Mouse (Mus musculus) embryonic facial prominence, embryonic 13.5 days (tissue): ENCODE results near the gene Actr5. TPM values are rescaled to one million over a fixed set of nuclear protein-coding genes. Genes with fewer than 3 reads are reported as not detected.

Experiments
- ATAC-seq: fragments of 200-750 bp; cut with Nextera tagmentation; 2 replicates; pipeline ENCODE4 v1.8.0; 2017; ENCODE audit warnings: low read depth; ENCODE audit not compliant: insufficient number of reproducible peaks, insufficient read depth, low FRiP score, low TSS enrichment
- H3K27ac ChIP-seq: fragments of 300-500 bp; sonication (generic); 2 replicates; pipeline ENCODE4 v1.5.1; 2015; ENCODE audit warnings: moderate library complexity, mild to moderate bottlenecking, inconsistent platforms
- H3K27me3 ChIP-seq: fragments of 300-500 bp; sonication (generic); 2 replicates; pipeline ENCODE4 v1.6.1; 2015; ENCODE audit warnings: mild to moderate bottlenecking, inconsistent platforms
- H3K36me3 ChIP-seq: fragments of 300-500 bp; sonication (generic); 2 replicates; pipeline ENCODE4 v1.6.1; 2015; ENCODE audit warnings: mild to moderate bottlenecking, inconsistent platforms
- H3K4me1 ChIP-seq: fragments of 300-500 bp; sonication (generic); 2 replicates; pipeline ENCODE4 v1.6.1; 2015; ENCODE audit warnings: inconsistent platforms
- H3K4me2 ChIP-seq: fragments of 300-500 bp; sonication (generic); 2 replicates; pipeline ENCODE4 v1.6.1; 2015; ENCODE audit warnings: moderate library complexity, mild to moderate bottlenecking, inconsistent platforms
- H3K4me3 ChIP-seq: fragments of 300-500 bp; sonication (generic); 2 replicates; pipeline ENCODE4 v1.5.1; 2015; ENCODE audit warnings: mild to moderate bottlenecking, inconsistent platforms
- H3K9ac ChIP-seq: fragments of 300-500 bp; sonication (generic); 2 replicates; pipeline ENCODE4 v1.6.1; 2015; ENCODE audit warnings: mild to moderate bottlenecking, inconsistent platforms
- H3K9me3 ChIP-seq: fragments of 300-500 bp; sonication (generic); 2 replicates; pipeline ENCODE4 v1.6.1; 2016; ENCODE audit warnings: inconsistent platforms
- WGBS: fragments of 180-500 bp; shearing (Covaris S2); methylation state at CpG from one replicate; pipeline ENCODE4 v1.1.7; 2015; ENCODE audit warnings: mixed read lengths; 5-methylcytosine and 5-hydroxymethylcytosine counted together
- polyA plus RNA-seq: library from polyadenylated mRNA; unstranded; fragments of >200 nt; fragmentation: Nextera tagmentation; extraction: Ambion mirVana; gene quantifications from 2 replicates; pipeline ENCODE4 v1.2.1, GENCODE M21; 2015

The Actr5 gene
- polyA plus RNA-seq, 1 experiment from 2014 or later = 13.1 TPM

DNA sequence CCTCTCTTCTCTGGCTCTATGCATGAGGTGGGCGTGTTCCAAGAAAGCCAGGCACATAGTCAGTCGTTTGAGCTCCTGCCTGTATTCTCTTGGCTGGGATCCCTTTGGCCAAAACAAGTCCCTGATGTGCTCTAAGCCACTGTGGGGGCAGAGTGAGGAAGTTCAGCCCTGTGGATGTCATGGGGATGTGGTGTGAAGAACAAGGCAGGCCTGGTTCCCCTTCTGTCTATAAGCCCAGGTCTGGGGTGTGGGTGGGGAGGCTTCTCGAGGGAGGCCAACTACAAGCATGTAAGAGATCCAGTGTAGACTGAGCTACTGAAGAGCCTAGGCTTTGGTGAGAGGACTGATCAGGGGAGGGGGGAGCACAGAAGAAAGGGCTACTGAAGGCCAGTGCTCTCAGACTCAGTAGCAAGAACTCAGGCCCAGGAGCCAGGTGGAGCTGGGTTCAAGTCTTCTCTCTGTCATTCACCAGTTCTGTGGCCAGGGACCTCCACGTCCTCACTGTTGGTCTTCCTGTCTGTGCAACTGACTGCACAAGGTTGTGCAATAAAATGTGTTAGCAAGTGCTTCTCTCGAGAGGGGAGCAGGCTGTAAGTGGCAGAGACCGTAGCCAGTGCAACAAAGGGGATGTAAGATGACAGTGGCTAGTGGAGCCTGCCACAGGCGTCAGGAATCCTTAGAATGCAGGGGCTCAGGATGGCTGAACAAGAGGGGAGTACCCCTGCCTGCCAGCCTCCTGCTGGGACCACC, 26.6 kb downstream of the Actr5 start:
- 66% methylated on average over 7 of the region's 7 CpGs for WGBS
- Histone ChIP-seq H3K4me3 (no peak overlapping the region), H3K27ac (no peak overlapping the region), H3K4me2 (no peak overlapping the region), H3K9ac (no peak overlapping the region), H3K27me3 (no peaks in the 10 kb centered on the region), H3K36me3 (no peaks in the 10 kb centered on the region), H3K4me1 (no peaks in the 10 kb centered on the region), H3K9me3 (no peaks in the 10 kb centered on the region)
- ATAC-seq = no peak

DNA sequence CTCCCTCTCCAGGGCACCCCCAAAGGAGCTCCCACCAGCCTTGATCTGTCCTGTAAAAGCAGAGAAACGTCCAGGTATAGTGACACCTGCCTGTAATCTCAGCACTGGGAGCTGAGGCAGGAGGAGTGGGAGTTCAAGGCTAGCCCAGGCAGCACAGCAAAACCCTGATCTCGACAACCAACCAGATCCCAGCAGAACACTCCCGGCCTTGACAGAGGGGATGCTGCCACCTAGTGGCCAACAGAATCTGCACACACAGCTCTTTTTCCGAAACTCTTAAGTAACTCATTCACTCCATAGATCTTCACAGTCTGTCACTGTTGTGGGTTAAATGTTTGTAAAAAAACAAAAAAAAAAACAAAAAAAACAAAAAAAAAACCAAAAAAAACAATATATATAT, 28.3 kb downstream of the Actr5 start:
- Histone ChIP-seq H3K27me3 (no peaks in the 10 kb centered on the region), H3K27ac (no peak overlapping the region), H3K36me3 (no peaks in the 10 kb centered on the region), H3K4me3 (no peak overlapping the region), H3K4me2 (no peak overlapping the region), H3K4me1 (no peaks in the 10 kb centered on the region), H3K9ac (no peak overlapping the region), H3K9me3 (no peaks in the 10 kb centered on the region)
- no peak for ATAC-seq
- WGBS = 7% methylated on average over 4 of the region's 4 CpGs

DNA sequence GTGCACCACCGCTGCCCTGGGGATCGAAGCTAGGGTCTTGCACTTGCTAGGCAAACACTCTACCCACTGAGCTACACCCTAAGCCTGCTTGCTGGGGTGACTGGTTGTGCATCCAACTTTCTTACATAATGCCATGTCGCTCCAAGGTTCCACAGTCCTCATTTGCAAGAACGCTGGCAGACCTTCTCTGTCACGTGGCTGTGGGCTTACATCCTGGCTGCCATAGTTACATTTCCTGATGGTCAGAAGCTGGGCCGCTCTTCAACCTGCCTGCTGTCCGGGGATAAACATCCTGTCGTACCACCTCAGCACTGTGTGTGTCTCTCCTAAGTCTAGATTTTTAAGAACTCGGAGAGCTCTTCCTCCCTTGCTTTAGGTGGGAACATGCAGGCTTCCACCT, 30.0 kb downstream of the Actr5 start:
- 84% methylated on average over 9 of the region's 9 CpGs for WGBS
- H3K27ac ChIP-seq = no peak overlapping the region
- no peak for ATAC-seq

DNA sequence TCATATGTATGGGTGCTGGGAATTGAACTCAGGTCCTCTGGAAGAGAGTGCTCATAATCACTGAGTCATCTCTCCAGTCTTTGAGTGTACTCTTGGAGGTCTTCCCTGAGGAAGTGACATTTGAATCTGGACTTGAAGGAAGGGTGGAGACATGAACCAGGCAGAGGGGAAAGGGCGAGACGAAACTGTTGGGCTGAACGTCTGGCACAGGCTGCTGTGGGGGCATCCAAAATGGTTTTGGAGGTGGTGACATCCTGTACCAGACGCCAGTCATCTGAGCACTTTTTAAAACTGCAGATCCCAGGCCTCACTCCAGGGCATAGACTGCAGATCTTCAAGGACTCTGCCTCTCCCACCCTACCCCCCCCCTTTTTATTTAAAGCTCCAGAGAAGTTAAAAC, 31.1 kb downstream of the Actr5 start:
- Histone ChIP-seq H3K27ac (no peak overlapping the region), H3K9ac (no peak overlapping the region), H3K4me1 (peaks cover 7% of the 10 kb centered on the region), H3K9me3 (no peaks in the 10 kb centered on the region), H3K4me3 (no peak overlapping the region), H3K36me3 (no peaks in the 10 kb centered on the region), H3K27me3 (no peaks in the 10 kb centered on the region), H3K4me2 (no peak overlapping the region)
- no peak for ATAC-seq
- 65% methylated on average over 4 of the region's 4 CpGs for WGBS

More for the DNA sequence above, 30.0 kb downstream of the Actr5 start:
- Histone ChIP-seq H3K4me3 (no peak overlapping the region), H3K4me1 (peaks cover 7% of the 10 kb centered on the region), H3K36me3 (no peaks in the 10 kb centered on the region), H3K4me2 (no peak overlapping the region), H3K9ac (no peak overlapping the region), H3K9me3 (no peaks in the 10 kb centered on the region), H3K27me3 (no peaks in the 10 kb centered on the region)

DNA sequence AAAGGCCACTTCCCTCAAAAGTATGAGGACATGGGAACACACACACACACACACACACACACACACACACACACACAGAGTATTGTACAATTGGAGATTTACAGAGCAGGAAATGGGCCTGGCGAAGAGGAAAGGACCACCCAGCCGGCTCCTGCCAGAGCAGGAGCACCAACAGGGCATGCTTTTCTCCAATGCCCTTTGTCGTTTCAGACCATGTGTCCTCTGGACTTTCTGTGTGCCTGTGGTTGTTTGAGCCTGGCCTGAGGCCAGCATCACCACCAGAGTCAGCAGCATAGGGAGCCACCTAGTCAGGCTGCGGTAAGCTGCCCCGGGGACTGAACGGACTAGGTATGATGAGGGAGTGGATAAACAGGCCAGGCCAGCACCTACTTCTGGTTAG, 34.1 kb downstream of the Actr5 start:
- no peak for ATAC-seq
- H3K27me3 ChIP-seq = no peaks in the 10 kb centered on the region

DNA sequence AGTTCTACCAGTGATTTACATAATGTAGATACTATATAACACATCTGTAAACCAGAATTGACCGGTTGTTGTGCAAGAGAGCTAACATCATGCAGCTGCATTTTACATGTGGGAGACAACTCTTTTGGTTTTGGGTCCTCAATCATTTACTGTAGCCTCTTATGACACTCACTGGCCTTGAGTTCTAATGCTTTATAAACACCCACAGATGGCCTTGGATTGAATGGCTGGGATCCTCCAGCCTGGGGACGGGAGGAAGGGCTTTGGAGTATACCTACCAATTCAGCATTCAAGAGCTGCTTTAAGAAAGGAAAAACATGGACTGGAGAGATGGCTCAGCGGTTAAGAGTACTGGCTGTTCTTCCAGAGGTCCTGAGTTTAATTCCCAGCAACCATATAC, 34.7 kb downstream of the Actr5 start:
- no peaks in the 10 kb centered on the region for H3K9me3 ChIP-seq
- no peak overlapping the region for H3K4me2 ChIP-seq
- ATAC-seq = no peak
- WGBS = 70% methylated on average over 3 of the region's 3 CpGs
- peak overlapping the region; percentile 48; the same call in 1 of the 2 replicates for H3K27ac ChIP-seq
- H3K36me3 ChIP-seq = no peaks in the 10 kb centered on the region
- peaks cover 7% of the 10 kb centered on the region for H3K4me1 ChIP-seq
- no peak overlapping the region for H3K4me3 ChIP-seq
- no peak overlapping the region for H3K9ac ChIP-seq
- H3K27me3 ChIP-seq = no peaks in the 10 kb centered on the region

More for the DNA sequence above, 34.1 kb downstream of the Actr5 start:
- Histone ChIP-seq H3K4me3 (no peak overlapping the region), H3K36me3 (no peaks in the 10 kb centered on the region), H3K4me2 (no peak overlapping the region), H3K9ac (no peak overlapping the region), H3K27ac (0 out of 2 replicates have a peak overlapping the region, but pooled peaks have one; percentile 48), H3K4me1 (peaks cover 7% of the 10 kb centered on the region), H3K9me3 (no peaks in the 10 kb centered on the region)
- WGBS = 28% methylated on average over 6 of the region's 6 CpGs

DNA sequence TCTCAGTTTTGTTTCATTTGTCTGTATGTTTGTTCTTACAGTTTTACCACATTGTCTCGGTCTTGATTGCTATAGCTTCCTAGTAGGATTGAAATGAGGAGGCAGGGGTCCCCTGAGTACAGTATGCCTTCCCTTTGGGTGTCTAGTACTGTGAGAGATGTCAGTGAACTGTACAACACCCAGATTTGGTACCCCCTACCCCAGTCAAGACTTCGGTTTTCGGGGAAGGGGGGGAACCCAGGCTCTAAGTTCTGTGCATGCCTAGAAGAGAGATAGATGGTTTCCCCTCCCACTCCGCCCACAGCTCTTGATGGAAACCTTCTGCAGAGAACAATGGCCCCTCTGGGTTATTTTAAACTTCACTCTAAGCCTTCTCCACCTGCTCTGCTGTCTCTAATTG, 40.4 kb downstream of the Actr5 start, which contains the start of gene Ppp1r16b:
Gene Ppp1r16b (plus strand): TSS at position 301 of the 400 bp plus-strand sequence.
- WGBS = 80% methylated on average over 4 of the region's 4 CpGs
- H3K4me2 ChIP-seq = no peak within 1 kb of the TSS
- H3K36me3 ChIP-seq = no peaks in the 10 kb centered on the region
- H3K27ac ChIP-seq = no peak within 1 kb of the TSS
- ATAC-seq = no peak
- no peak within 1 kb of the TSS; the same call in 1 of the 2 replicates for H3K4me3 ChIP-seq
- H3K9ac ChIP-seq = no peak within 1 kb of the TSS
- H3K4me1 ChIP-seq = peaks cover 26% of the 10 kb centered on the region
- no peaks in the 10 kb centered on the region for H3K9me3 ChIP-seq
- H3K27me3 ChIP-seq = peaks cover 56% of the 10 kb centered on the region

DNA sequence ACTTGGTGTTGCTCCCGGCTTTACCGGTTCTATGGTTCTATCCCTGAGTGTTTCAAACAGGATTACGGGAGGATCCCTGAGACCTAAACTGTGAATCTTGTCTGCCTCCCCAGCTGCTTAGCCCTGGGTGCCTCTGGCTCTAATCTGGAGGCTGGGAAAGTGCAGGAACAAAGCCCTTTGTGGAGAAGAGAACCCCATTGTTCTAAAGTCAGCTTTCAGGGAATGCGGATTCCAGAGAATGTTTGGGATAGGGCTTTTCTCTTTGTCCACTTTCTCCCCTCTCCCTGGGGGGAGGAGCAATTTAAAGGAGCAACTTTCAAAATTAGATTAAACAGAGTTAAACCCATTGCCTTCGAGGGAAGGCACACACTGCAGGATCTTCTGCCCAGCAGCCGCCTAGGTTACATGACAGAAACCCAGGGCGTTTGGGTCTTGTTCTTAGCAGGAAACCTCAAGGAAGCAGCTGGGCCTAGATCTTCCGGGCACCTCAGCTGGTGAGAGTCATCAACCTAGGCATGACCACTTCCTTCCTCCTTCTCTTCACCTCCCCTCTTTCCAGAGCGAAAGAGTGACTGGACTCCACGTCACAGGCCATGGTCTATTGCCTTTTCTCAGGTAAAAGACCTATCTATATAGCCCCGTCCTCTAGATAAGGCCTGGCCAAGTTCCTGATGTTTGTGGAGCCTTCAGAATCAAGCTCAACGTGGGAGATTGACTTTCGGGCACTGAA, 41.5 kb downstream of the Actr5 start:
- no peak overlapping the region for H3K27ac ChIP-seq
- H3K4me2 ChIP-seq = peak overlapping the region; percentile 99; the same call in 1 of the 2 replicates
- H3K9ac ChIP-seq = no peak overlapping the region
- no peaks in the 10 kb centered on the region for H3K36me3 ChIP-seq
- no peak overlapping the region; the same call in 1 of the 2 replicates for H3K4me3 ChIP-seq
- H3K9me3 ChIP-seq = no peaks in the 10 kb centered on the region
- peaks cover 26% of the 10 kb centered on the region for H3K4me1 ChIP-seq
- WGBS = 28% methylated on average over 13 of the region's 13 CpGs
- peaks cover 67% of the 10 kb centered on the region for H3K27me3 ChIP-seq
- no peak for ATAC-seq

DNA sequence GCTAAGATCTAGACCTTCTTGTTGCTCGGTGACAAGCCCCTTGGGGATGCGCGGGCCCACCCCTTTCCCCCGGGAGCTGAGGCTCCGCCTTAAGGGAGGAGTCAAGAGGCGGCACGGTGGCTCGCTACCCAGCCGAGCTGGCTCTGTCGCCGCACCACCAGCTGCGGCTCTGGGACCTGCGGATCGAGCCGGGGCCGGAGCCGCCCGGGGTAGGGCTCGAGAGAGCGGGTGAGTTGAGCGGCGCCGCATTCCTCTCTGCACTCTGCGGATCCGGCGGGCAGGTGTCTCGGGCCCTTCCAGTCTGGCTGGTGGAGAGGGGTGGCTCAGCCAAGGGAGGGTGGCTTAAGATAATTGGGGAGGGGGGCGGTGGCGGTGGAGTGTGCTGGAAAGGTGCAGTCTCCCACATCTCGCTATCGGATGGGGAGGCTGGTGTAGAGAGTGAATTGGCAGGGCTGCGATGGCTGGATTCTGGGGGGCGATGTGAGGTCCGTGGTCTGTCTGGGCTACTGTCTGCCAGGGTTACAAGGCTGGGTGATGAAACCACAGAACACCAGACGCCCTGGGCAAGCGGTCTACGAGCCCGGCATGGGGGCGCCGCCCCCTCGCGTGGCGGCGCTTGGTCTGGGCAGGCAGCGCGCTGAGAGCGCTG, 42.5 kb downstream of the Actr5 start:
- H3K27ac ChIP-seq = no peak overlapping the region
- peak; percentile 48; the same call in 1 of the 2 replicates for ATAC-seq
- H3K27me3 ChIP-seq = peaks cover 68% of the 10 kb centered on the region
- peak overlapping the region; percentile 54 for H3K4me3 ChIP-seq
- peak overlapping the region; percentile 99 for H3K4me2 ChIP-seq
- no peaks in the 10 kb centered on the region for H3K36me3 ChIP-seq
- no peaks in the 10 kb centered on the region for H3K9me3 ChIP-seq
- peak overlapping the region; percentile 66 for H3K9ac ChIP-seq
- H3K4me1 ChIP-seq = peaks cover 26% of the 10 kb centered on the region
- WGBS = under 1% methylated on average over 46 of the region's 47 CpGs

DNA sequence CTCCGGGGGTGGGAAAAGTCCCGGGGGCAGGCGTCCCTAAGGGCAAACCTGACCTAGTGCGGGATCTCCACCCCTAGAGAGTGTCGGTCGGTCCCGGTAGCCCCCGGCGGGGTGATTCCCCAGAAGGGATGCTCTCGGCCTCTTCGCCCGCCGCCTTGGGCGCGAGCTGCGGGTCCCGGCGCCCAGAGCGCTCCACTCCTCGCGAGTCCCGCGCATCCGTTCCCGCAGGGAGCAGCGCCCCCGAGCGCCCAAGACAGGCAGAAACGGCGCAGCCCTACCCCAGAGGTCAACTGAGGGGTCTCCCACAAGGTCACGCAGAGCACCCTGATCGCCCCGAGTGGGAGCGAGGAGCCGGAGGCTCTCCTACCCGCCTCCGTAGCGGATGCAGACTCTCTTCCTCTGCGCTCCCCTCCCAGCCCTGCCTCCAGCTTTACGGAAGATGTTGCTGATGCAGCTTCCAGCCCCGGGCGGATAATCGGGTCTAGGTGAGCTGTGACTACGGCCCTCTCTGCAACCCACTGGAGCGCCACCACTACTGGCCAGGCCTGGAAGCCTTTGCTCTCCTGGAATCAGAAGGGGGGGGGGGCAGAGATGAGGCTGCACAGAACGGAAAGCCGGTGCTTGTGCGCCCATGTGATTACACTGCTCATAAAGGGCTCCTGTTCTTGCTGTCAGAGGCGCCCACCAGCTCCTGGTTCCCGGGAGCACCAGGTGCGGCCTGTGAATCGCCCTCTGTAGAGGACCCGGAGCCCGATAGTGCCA, 43.2 kb downstream of the Actr5 start:
- peak; percentile 32; the same call in 1 of the 2 replicates for ATAC-seq
- Histone ChIP-seq H3K27ac (no peak overlapping the region), H3K9ac (peak overlapping the region; percentile 66), H3K4me1 (peaks cover 31% of the 10 kb centered on the region), H3K27me3 (peaks cover 71% of the 10 kb centered on the region), H3K4me2 (peak overlapping the region; percentile 99), H3K9me3 (no peaks in the 10 kb centered on the region), H3K36me3 (no peaks in the 10 kb centered on the region), H3K4me3 (peak overlapping the region; percentile 54)
- under 1% methylated on average over 54 of the region's 54 CpGs for WGBS

DNA sequence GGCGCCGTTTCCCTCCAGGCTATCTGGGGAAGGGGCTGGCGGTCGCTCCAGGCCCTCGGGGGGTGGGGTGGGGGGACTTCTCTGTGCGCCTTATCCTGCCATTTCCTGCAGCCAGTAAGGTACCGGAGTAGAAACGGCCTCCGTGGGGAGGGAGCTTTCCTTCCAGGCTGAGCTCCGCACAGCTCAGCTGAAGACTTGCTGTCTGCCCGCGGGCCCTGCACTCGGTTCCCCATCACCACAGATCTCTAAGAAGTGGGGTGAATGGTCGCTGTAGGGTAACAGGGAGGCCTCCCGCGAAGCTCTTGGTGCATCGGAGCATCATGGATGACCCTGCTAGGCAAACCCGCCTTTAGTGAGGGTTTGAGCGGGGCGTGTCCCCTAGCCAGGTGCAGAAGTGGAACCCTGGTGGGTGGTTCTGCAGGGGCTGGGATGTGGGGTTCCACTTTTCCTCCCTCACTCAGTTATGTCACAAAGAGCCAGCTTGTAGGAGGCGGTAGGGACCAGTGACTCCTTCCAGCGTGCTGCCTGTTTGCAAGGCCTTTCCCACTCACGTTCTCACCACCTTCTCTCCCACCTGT, 43.8 kb downstream of the Actr5 start:
- H3K27me3 ChIP-seq = peaks cover 71% of the 10 kb centered on the region
- ATAC-seq = no peak
- peak overlapping the region; percentile 54 for H3K4me3 ChIP-seq
- H3K27ac ChIP-seq = no peak overlapping the region
- no peaks in the 10 kb centered on the region for H3K36me3 ChIP-seq
- H3K9me3 ChIP-seq = no peaks in the 10 kb centered on the region
- peak overlapping the region; percentile 99 for H3K4me2 ChIP-seq
- WGBS = 10% methylated on average over 23 of the region's 23 CpGs
- peak overlapping the region; percentile 66 for H3K9ac ChIP-seq
- H3K4me1 ChIP-seq = peaks cover 37% of the 10 kb centered on the region
